Mouse (Mus musculus) liver, embryonic 16.5 days (tissue): Measurements from ENCODE around the gene Teddm1b. TPM values are rescaled to one million over a fixed set of nuclear protein-coding genes. Genes with fewer than 3 reads are reported as not detected.

ENCODE experiments used
- ATAC-seq: fragments of 200-750 bp; cut with Nextera tagmentation; 2 replicates; pipeline ENCODE4 v1.8.0; 2017; ENCODE audit warnings: low read depth, mild to moderate bottlenecking, moderate number of reproducible peaks, moderate library complexity
- H3K27ac ChIP-seq: fragments of 300-500 bp; sonication (generic); 2 replicates; pipeline ENCODE4 v1.5.1; 2014; ENCODE audit warnings: mild to moderate bottlenecking, low read length
- H3K27me3 ChIP-seq: fragments of 300-500 bp; sonication (generic); 2 replicates; pipeline ENCODE4 v1.6.1; 2014; ENCODE audit warnings: low read depth, low read length, mixed read lengths; ENCODE audit not compliant: control insufficient read depth, insufficient read depth
- H3K36me3 ChIP-seq: fragments of 300-500 bp; sonication (generic); 2 replicates; pipeline ENCODE4 v1.6.1; 2014; ENCODE audit warnings: mild to moderate bottlenecking; ENCODE audit not compliant: control insufficient read depth, insufficient read depth
- H3K4me1 ChIP-seq: fragments of 300-500 bp; sonication (generic); 2 replicates; pipeline ENCODE4 v1.6.1; 2014; ENCODE audit warnings: low read depth, low read length, mixed read lengths; ENCODE audit not compliant: control insufficient read depth
- H3K4me2 ChIP-seq: fragments of 300-500 bp; sonication (generic); 2 replicates; pipeline ENCODE4 v1.6.1; 2014; ENCODE audit warnings: low read depth, low read length, mixed read lengths
- H3K4me3 ChIP-seq: fragments of 300-500 bp; sonication (generic); 2 replicates; pipeline ENCODE4 v1.5.1; 2014; ENCODE audit warnings: low read depth, mild to moderate bottlenecking, low read length
- H3K9ac ChIP-seq: fragments of 300-500 bp; sonication (generic); 2 replicates; pipeline ENCODE4 v1.6.1; 2014; ENCODE audit warnings: low read depth, low read length
- H3K9me3 ChIP-seq: fragments of 300-500 bp; sonication (generic); replicated peaks from 2 replicates; pipeline ENCODE4 v1.6.1; 2016; ENCODE audit warnings: low read length; ENCODE audit not compliant: control insufficient read depth
- WGBS: fragments of 180-500 bp; shearing (Covaris S2); extraction: QIAGEN DNeasy Blood & Tissue Kit; methylation state at CpG from one replicate; pipeline ENCODE4 v1.1.7; 2014; ENCODE audit not compliant: insufficient replicate concordance; 5-methylcytosine and 5-hydroxymethylcytosine counted together
- polyA plus RNA-seq: library from polyadenylated mRNA; unstranded; fragments of >200 nt; fragmentation: Nextera tagmentation; extraction: Ambion mirVana; gene quantifications from 2 replicates; pipeline ENCODE4 v1.2.1, GENCODE M21; 2015

The Teddm1b gene
- polyA plus RNA-seq, 1 experiment from 2014 or later: 0.08 TPM

GRCm38 (mm10) chr1:153899731-153900380, 25.7 kb downstream of the Teddm1b start, which contains the start of the genes Glul and Teddm2:
TSS of gene Glul (plus strand) at chr1:153899944.
TSS of gene Teddm2 (minus strand) at chr1:153900228.
- Histone ChIP-seq H3K27ac (peak within 1 kb of the TSS; percentile 100), H3K9ac (peak within 1 kb of the TSS; percentile 97), H3K27me3 (no peaks in the 10 kb centered on the region), H3K4me1 (peaks cover 33% of the 10 kb centered on the region), H3K4me2 (peak within 1 kb of the TSS; percentile 89), H3K9me3 (no peaks in the 10 kb centered on the region), H3K36me3 (peaks cover 23% of the 10 kb centered on the region), H3K4me3 (peak within 1 kb of the TSS; percentile 95)
- peak; percentile 93 for ATAC-seq
- under 1% methylated on average over 51 of the region's 51 CpGs for WGBS

GRCm38 (mm10) chr1:153900381-153900780, 26.2 kb downstream of the Teddm1b start:
- under 1% methylated on average over 36 of the region's 36 CpGs for WGBS
- no peaks in the 10 kb centered on the region for H3K27me3 ChIP-seq
- peak overlapping the region; percentile 89 for H3K4me2 ChIP-seq
- peaks cover 29% of the 10 kb centered on the region for H3K36me3 ChIP-seq
- peak overlapping the region; percentile 95 for H3K4me3 ChIP-seq
- peak; percentile 23 for ATAC-seq
- H3K9ac ChIP-seq: peak overlapping the region; percentile 97
- peaks cover 32% of the 10 kb centered on the region for H3K4me1 ChIP-seq
- H3K27ac ChIP-seq: peak overlapping the region; percentile 100
- H3K9me3 ChIP-seq: no peaks in the 10 kb centered on the region

DNA sequence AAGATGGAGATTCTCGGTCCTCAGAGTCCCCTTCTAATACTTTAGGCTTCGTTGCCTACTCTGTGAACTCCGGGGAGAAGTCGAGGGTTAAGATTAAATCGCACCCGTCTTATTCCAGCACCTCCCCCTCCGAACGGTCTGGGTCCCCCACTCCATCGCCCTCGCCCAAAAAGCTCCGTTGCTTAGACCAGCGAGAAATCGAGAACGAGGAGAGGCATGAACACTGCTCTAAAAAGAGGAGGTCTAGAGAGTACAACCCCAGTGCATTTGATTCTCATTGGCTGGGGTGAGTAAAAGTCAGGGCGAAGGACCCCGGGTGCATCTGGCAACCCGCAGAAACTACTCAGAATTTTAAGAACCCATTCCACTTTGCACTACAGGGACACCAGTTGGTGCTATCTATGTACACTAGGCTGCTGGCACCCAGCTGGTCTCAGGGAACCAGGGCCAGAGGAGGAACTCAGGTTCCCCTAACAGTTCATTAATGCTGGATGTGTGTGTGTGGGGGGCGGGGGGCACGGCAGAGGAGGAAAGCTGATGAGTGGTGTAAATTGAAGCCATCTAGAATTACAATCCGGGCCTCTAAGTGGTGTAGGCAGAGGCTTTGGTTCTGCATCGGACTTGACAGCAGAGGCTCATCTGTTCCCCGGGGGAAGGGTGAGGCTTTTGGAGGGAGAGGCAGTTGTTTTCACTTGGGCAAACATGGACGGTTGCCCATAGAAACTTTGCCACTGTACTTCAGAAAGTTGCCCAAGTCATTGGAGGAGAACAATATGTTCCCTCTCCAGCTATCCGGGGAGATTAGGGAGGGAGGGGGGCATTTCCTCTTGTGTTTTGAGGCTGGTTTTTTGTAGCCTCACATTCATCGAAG, 26.9 kb downstream of the Teddm1b start:
- WGBS: 1% methylated on average over 25 of the region's 25 CpGs
- Histone ChIP-seq H3K4me1 (peaks cover 31% of the 10 kb centered on the region), H3K9ac (peak overlapping the region; percentile 97), H3K4me3 (peak overlapping the region; percentile 95), H3K27me3 (no peaks in the 10 kb centered on the region), H3K36me3 (peaks cover 33% of the 10 kb centered on the region), H3K27ac (peak overlapping the region; percentile 100), H3K9me3 (no peaks in the 10 kb centered on the region), H3K4me2 (peak overlapping the region; percentile 89)
- ATAC-seq: no peak

- Histone ChIP-seq H3K9ac (no peak overlapping the region), H3K27me3 (no peaks in the 10 kb centered on the region), H3K4me2 (no peak overlapping the region), H3K27ac (no peak overlapping the region), H3K36me3 (peaks cover 52% of the 10 kb centered on the region), H3K9me3 (no peaks in the 10 kb centered on the region), H3K4me1 (peaks cover 27% of the 10 kb centered on the region), H3K4me3 (no peak overlapping the region)
- 88% methylated on average over 13 of the region's 13 CpGs for WGBS
- ATAC-seq: no peak
These were observed 28.9 kb downstream of the Teddm1b start for GRCm38 (mm10) chr1:153903006-153903405.

DNA sequence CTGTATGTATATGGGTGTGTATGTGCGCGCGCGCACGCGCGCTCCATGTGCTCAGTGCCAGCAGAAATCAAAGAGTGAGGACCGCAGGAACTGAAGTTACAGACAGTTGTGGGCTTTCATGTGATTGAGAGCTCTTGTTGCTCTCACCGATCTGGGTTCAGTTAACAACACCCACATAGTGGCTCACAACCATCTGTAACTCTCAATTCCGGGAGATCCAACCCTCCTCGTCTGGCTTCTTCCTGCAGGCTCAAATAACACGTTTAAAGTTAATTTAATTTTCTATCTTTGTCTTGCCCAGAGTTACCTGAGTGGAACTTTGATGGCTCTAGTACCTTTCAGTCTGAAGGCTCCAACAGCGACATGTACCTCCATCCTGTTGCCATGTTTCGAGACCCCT, 30.1 kb downstream of the Teddm1b start:
- no peak overlapping the region for H3K27ac ChIP-seq
- H3K4me2 ChIP-seq: no peak overlapping the region
- no peak overlapping the region for H3K9ac ChIP-seq
- no peaks in the 10 kb centered on the region for H3K9me3 ChIP-seq
- H3K4me1 ChIP-seq: peaks cover 20% of the 10 kb centered on the region
- H3K36me3 ChIP-seq: peaks cover 61% of the 10 kb centered on the region
- no peaks in the 10 kb centered on the region for H3K27me3 ChIP-seq
- ATAC-seq: no peak
- WGBS: 91% methylated on average over 14 of the region's 14 CpGs
- H3K4me3 ChIP-seq: no peak overlapping the region

- WGBS: 81% methylated on average over 3 of the region's 3 CpGs
These were observed 31.7 kb downstream of the Teddm1b start for GRCm38 (mm10) chr1:153905884-153906283.

GRCm38 (mm10) chr1:153908208-153908607, 34.1 kb downstream of the Teddm1b start:
- 71% methylated on average over 6 of the region's 6 CpGs for WGBS
- H3K36me3 ChIP-seq: peaks cover 60% of the 10 kb centered on the region
- H3K4me1 ChIP-seq: peaks cover 21% of the 10 kb centered on the region
- no peak overlapping the region for H3K4me3 ChIP-seq
- H3K4me2 ChIP-seq: no peak overlapping the region
- ATAC-seq: no peak
- H3K27me3 ChIP-seq: no peaks in the 10 kb centered on the region
- H3K27ac ChIP-seq: no peak overlapping the region
- no peaks in the 10 kb centered on the region for H3K9me3 ChIP-seq
- H3K9ac ChIP-seq: no peak overlapping the region

More at GRCm38 (mm10) chr1:153905884-153906283, 31.7 kb downstream of the Teddm1b start:
- Histone ChIP-seq H3K9me3 (no peaks in the 10 kb centered on the region), H3K4me1 (peaks cover 32% of the 10 kb centered on the region), H3K27ac (no peak overlapping the region), H3K9ac (no peak overlapping the region), H3K36me3 (peaks cover 67% of the 10 kb centered on the region), H3K27me3 (no peaks in the 10 kb centered on the region), H3K4me3 (no peak overlapping the region), H3K4me2 (no peak overlapping the region)
- no peak for ATAC-seq

DNA sequence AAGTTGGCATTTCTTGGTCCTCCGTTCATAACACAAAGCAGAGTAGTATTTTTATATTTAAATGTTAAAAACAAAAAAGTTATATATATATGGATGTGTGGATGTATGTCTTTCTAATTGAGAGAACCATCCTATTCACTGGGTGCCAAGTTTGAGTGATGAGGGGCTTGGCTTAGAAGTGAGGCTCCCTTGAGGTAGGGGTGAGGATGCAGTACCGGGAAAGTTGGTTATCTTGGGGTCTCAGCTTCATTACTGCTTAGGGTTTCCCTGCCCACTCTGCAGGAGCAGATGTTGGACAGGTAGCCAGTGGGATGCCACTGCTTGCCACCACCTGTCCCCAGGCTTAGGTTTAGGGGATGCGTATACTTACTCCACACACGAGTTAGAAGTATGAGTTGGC, 34.6 kb downstream of the Teddm1b start:
- H3K9me3 ChIP-seq: no peaks in the 10 kb centered on the region
- ATAC-seq: no peak
- no peak overlapping the region for H3K4me3 ChIP-seq
- no peak overlapping the region for H3K27ac ChIP-seq
- H3K27me3 ChIP-seq: no peaks in the 10 kb centered on the region
- no peak overlapping the region for H3K9ac ChIP-seq
- WGBS: 82% methylated on average over 4 of the region's 4 CpGs
- H3K36me3 ChIP-seq: peaks cover 55% of the 10 kb centered on the region
- peaks cover 19% of the 10 kb centered on the region for H3K4me1 ChIP-seq
- H3K4me2 ChIP-seq: no peak overlapping the region
